Mouse (Mus musculus): ENCODE measurements at regions not wholly inside any gene's neighbourhood (a gene's known extent, or its start where the extent isn't known, plus 50 kb on each side); places are given as distances from the start of the nearest gene placed in this dataset.

GRCm38 (mm10) chr4:89380330-89380945 lies 69.6 kb upstream of the Cdkn2b start:
- TF ChIP-seq CTCF (IDR thresholded peaks at IDR 0.05; ENCODE audit: low read depth) (no peak), EP300 (optimal IDR thresholded peaks at IDR 0.05) (no peak)
